Mouse (Mus musculus) liver, embryonic 14.5 days (tissue): Measurements from ENCODE around the gene Zfp628. TPM values are rescaled to one million over a fixed set of nuclear protein-coding genes. Genes with fewer than 3 reads are reported as not detected.

Experiments used
- ATAC-seq: fragments of 200-750 bp; cut with Nextera tagmentation; 2 replicates; pipeline ENCODE4 v1.8.0; 2017; ENCODE audit warnings: moderate number of reproducible peaks, mild to moderate bottlenecking, moderate library complexity; ENCODE audit not compliant: insufficient read depth
- DNase-seq, 3 experiments: peaks; one replicate each; pipeline ENCODE4 v3.0.0-alpha.2; 2012 to 2013; ENCODE audit warnings: low read depth in 3 of 3, low spot score in 3 of 3
- H3K27ac ChIP-seq: fragments of 300-500 bp; sonication (generic); 2 replicates; pipeline ENCODE4 v1.5.1; 2014; ENCODE audit warnings: moderate library complexity, mild to moderate bottlenecking, control low read depth, inconsistent platforms
- H3K27me3 ChIP-seq: fragments of 300-500 bp; sonication (generic); 2 replicates; pipeline ENCODE4 v1.6.1; 2014; ENCODE audit warnings: mild to moderate bottlenecking, low read length, moderate library complexity; ENCODE audit not compliant: control insufficient read depth, insufficient read depth
- H3K36me3 ChIP-seq: fragments of 300-500 bp; sonication (generic); replicated peaks from 2 replicates; pipeline ENCODE4 v1.6.1; 2014; ENCODE audit warnings: low read depth; ENCODE audit not compliant: control insufficient read depth, insufficient read depth
- H3K4me1 ChIP-seq, 2 experiments: fragments of 200-500 bp in 1 of 2; fragments of 300-500 bp in 1 of 2; sonication (generic) in 1 of 2; replicated peaks; 2 replicates each; pipeline ENCODE4 v1.6.1; 2012 to 2014; ENCODE audit warnings: antibody characterized with exemption in 1 of 2, inconsistent platforms in 1 of 2, low read length in 1 of 2; ENCODE audit not compliant: control insufficient read depth in 2 of 2, insufficient read depth in 2 of 2
- H3K4me2 ChIP-seq: fragments of 300-500 bp; sonication (generic); 2 replicates; pipeline ENCODE4 v1.6.1; 2014; ENCODE audit warnings: low read depth, mild to moderate bottlenecking, control low read depth, moderate library complexity
- H3K4me3 ChIP-seq, 2 experiments: fragments of 200-500 bp in 1 of 2; fragments of 300-500 bp in 1 of 2; sonication (generic) in 1 of 2; 2 replicates each; pipeline ENCODE4 v1.5.1; 2012 to 2014; ENCODE audit warnings: low read depth in 2 of 2, low read length in 2 of 2, mild to moderate bottlenecking in 2 of 2, control low read depth in 1 of 2, inconsistent platforms in 1 of 2, moderate library complexity in 1 of 2; ENCODE audit not compliant: insufficient read depth in 1 of 2
- H3K9ac ChIP-seq: fragments of 300-500 bp; sonication (generic); replicated peaks from 2 replicates; pipeline ENCODE4 v1.6.1; 2014; ENCODE audit warnings: mild to moderate bottlenecking, control low read depth, moderate library complexity
- H3K9me3 ChIP-seq: fragments of 300-500 bp; sonication (generic); 2 replicates; pipeline ENCODE4 v1.6.1; 2016; ENCODE audit warnings: low read length, mixed read lengths; ENCODE audit not compliant: control insufficient read depth
- CTCF ChIP-seq: IDR thresholded peaks from 2 replicates; pipeline ENCODE4 v1.5.1; 2016; ENCODE audit warnings: antibody characterized with exemption, low read depth, control low read depth
- EP300 ChIP-seq: IDR thresholded peaks from 2 replicates; pipeline ENCODE4 v1.6.1; 2016; ENCODE audit warnings: antibody characterized with exemption, low read depth
- WGBS: fragments of 180-500 bp; shearing (Covaris S2); extraction: QIAGEN DNeasy Blood & Tissue Kit; methylation state at CpG from one replicate; pipeline ENCODE4 v1.1.7; 2014; ENCODE audit not compliant: insufficient replicate concordance; 5-methylcytosine and 5-hydroxymethylcytosine counted together
- polyA plus RNA-seq, 2 experiments: library from polyadenylated mRNA; depleted of rRNA in 1 of 2; stranded (reverse) in 1 of 2; unstranded in 1 of 2; fragments of >200 nt; fragmentation: Nextera tagmentation in 1 of 2; extraction: Ambion mirVana in 1 of 2; gene quantifications; 2 replicates each; pipeline versions ENCODE4 v1.2.1 to v1.2.3; 2012 to 2014

Zfp628 gene
- polyA plus RNA-seq, 2 experiments = 1.5 to 2.9 TPM

DNA sequence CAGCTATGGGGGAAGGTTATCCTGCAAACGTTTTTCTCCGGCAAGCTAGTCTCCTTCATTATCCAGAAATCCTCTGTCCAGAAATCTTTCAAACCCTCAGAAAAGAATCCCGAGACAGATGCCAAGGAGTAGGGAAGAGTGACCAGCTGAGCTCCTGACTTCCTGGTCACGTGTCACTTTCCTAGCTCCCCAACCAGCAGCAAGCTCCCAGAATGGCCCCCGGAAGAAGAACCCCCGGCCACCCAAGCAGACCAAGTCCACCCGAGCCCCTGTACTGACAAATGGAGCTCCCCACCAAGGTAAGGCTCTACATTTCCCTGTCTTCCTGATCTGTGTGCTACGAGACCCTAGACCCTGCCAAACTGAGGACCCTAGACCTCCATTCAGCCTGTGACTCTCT lies 12.7 kb downstream of the Zfp628 start:
- Histone ChIP-seq H3K9me3 (no peaks in the 10 kb centered on the region), H3K4me1 (no peaks in the 10 kb centered on the region; a peak in 1 of 4 replicates), H3K9ac (no peak overlapping the region), H3K27me3 (peaks cover 19% of the 10 kb centered on the region), H3K4me2 (no peak overlapping the region), H3K4me3 (no peak overlapping the region), H3K36me3 (no peaks in the 10 kb centered on the region), H3K27ac (no peak overlapping the region)
- ATAC-seq (no peak), DNase-seq (no peak)
- WGBS = 42% methylated on average over 8 of the region's 8 CpGs
- TF ChIP-seq CTCF (no peak), EP300 (no peak)

- TF ChIP-seq EP300 = no peak
- no peak for TF ChIP-seq CTCF
- ATAC-seq = no peak
- H3K4me1 ChIP-seq = no peaks in the 10 kb centered on the region; a peak in 1 of 4 replicates
- H3K9ac ChIP-seq = no peak overlapping the region
- DNase-seq = no peak
- 66% methylated on average over 17 of the region's 17 CpGs for WGBS
- no peak overlapping the region for H3K4me3 ChIP-seq
- H3K27ac ChIP-seq = no peak overlapping the region
- H3K4me2 ChIP-seq = no peak overlapping the region
- no peaks in the 10 kb centered on the region for H3K36me3 ChIP-seq
- H3K27me3 ChIP-seq = peaks cover 13% of the 10 kb centered on the region
- H3K9me3 ChIP-seq = no peaks in the 10 kb centered on the region
Measured at GRCm38 (mm10) chr7:4928323-4928722, 13.3 kb downstream of the Zfp628 start.

DNA sequence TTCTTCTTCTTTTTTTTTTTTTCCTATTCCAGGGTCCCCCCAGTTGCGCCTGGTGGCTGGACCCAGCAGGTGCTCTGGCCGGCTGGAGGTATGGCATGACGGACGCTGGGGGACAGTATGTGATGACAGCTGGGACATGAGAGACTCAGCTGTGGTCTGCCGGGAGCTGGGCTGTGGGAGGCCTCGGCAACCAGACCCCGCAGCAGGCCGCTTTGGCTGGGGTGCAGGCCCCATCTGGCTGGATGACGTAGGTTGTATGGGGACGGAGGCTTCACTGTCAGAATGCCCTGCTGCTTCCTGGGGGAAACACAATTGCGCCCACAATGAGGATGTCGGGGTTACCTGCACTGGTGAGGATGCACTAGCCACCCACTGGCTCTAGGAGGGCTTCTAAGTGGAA lies 18.1 kb downstream of the Zfp628 start:
- no peaks in the 10 kb centered on the region for H3K9me3 ChIP-seq
- TF ChIP-seq EP300 (no peak), CTCF (no peak)
- H3K27ac ChIP-seq = no peak overlapping the region
- H3K4me2 ChIP-seq = no peak overlapping the region
- H3K4me3 ChIP-seq = no peak overlapping the region
- DNase-seq = no peak
- no peaks in the 10 kb centered on the region for H3K36me3 ChIP-seq
- H3K27me3 ChIP-seq = no peaks in the 10 kb centered on the region
- 74% methylated on average over 12 of the region's 12 CpGs for WGBS
- no peaks in the 10 kb centered on the region for H3K4me1 ChIP-seq
- ATAC-seq = no peak
- no peak overlapping the region for H3K9ac ChIP-seq

DNA sequence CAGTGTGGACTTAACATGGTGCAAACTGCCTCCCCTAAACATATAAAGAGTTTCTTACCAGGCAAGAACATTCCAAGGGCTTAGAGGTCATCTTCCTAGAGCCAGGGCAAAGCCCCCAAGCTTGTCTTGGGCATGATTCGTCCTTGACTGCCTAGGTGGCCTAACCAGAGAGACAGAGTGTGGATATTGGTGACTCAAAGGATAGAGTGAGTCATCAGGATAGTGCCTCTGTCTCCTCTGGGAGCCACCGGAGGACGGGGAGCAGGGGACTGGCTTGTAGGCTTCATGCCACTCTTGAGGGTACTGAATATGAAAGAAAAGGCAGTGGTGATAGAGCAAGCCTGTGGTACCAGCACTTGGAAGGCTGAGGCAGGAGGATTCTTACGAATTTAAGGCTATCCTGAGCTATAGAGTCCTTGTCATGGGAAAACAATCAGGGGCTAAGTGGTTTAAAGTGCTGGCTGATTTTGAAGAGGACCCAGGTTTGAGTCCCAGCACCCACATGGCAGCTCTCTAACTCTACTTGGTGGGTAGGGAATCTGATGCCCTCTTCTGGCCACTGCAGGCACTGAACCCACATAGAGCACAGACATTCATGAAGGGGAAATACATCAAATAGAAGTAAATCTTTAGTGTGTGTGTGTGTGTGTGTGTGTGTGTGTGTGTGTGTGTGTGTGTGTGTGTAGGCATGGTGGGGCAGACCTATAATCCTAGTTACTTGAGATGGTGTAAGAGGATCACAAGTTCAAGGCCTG lies 19.3 kb downstream of the Zfp628 start:
- Histone ChIP-seq H3K36me3 (no peaks in the 10 kb centered on the region), H3K4me2 (no peak overlapping the region), H3K4me3 (no peak overlapping the region), H3K4me1 (no peaks in the 10 kb centered on the region), H3K27ac (no peak overlapping the region), H3K9me3 (no peaks in the 10 kb centered on the region), H3K9ac (no peak overlapping the region), H3K27me3 (no peaks in the 10 kb centered on the region)
- DNase-seq (no peak), ATAC-seq (no peak)
- peak; percentile 37 for TF ChIP-seq CTCF
- no peak for TF ChIP-seq EP300
- WGBS = 54% methylated on average over 4 of the region's 4 CpGs

- no peak for TF ChIP-seq CTCF
- TF ChIP-seq EP300 = no peak
- whole genome bisulfite sequencing = 61% methylated on average over 10 of the region's 10 CpGs
- no peaks in the 10 kb centered on the region for H3K36me3 ChIP-seq
- no peak overlapping the region for H3K4me3 ChIP-seq
- ATAC-seq (no peak), DNase-seq (no peak)
- no peak overlapping the region for H3K4me2 ChIP-seq
- H3K9ac ChIP-seq = no peak overlapping the region
- no peaks in the 10 kb centered on the region for H3K9me3 ChIP-seq
- no peak overlapping the region for H3K27ac ChIP-seq
- H3K27me3 ChIP-seq = no peaks in the 10 kb centered on the region
- no peaks in the 10 kb centered on the region for H3K4me1 ChIP-seq
Measured at GRCm38 (mm10) chr7:4936832-4937231, 21.8 kb downstream of the Zfp628 start.
